Mouse (Mus musculus) liver, adult (tissue): ENCODE results near the gene Agpat3.

Experiments used
- GATA4 ChIP-seq: IDR thresholded peaks from 2 replicates; pipeline ENCODE4 v1.6.1; 2014; ENCODE audit warnings: mild to moderate bottlenecking, low read length; ENCODE audit not compliant: insufficient replicate concordance

Agpat3 gene

DNA sequence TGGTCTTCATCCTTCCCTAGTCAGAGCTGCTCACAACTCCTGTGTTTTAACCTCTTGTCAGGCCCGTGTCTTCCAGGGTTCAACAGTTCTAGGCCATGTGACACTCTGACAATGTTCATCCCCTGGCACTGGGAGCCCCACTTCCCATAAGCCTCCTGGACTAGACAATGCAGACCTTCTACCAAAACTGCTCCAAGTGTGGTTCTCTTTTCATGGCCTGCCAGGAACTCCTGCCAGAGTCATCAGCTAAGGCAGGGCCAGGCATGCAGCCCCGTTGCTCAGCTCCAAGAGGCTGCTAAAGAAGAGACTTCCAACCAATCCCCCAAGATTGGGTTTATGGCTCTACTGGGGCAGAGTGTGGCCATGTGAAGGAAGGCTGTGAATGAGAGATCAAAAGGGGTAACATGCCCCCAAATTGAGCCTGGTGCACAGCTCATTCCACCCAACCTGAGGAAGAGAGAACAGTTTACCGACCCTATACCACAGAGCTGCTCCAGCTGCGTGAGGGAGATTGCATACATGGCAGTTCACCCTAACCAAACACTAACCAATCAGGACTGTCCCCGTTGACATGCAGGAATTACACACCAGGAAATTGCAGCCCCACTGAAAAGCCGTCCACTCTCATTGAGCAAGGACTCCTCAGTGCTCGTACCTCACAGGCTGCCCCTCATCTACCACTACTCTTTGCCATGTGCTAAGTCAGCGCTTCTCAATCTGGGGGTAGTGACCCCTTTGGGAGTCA is 115.2 kb downstream of the Agpat3 start:
- no peak for TF ChIP-seq GATA4

DNA sequence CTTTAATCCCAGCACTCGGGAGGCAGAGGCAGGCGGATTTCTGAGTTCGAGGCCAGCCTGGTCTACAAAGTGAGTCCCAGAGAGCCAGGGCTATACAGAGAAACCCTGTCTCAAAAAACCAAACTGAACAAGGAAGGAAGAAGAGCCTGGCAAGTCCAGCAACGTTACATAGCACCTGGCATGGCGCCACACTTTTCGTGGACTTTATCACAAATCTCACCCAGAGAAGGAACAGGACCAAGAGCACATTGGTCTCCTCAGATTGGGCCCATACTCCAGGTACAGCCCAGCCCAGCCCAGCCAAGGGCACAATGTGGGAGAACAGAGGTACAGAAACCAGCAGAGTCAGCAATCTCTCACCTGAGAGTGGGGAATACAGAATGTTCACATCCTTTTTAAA is 118.5 kb downstream of the Agpat3 start:
- no peak for TF ChIP-seq GATA4

DNA sequence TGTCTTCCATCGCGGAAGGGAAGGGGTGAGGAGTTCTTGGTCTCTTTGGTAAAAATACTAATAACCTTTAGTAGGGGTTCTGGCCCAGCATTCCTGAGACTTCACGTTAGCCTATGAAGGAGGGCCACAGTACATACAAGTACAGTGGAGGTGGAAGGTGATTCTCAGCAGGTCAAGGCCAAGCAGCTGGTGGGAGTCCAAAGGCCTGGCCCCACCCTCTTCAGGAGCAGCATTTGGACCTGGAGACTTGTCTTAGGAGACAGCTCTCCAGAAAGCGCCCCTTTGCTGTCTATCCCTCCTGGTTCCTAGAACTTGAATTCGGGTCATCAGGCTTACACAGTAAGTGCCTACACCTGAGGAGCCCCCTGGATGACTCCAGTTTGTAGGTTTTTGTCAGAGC is 119.1 kb downstream of the Agpat3 start:
- no peak for TF ChIP-seq GATA4

DNA sequence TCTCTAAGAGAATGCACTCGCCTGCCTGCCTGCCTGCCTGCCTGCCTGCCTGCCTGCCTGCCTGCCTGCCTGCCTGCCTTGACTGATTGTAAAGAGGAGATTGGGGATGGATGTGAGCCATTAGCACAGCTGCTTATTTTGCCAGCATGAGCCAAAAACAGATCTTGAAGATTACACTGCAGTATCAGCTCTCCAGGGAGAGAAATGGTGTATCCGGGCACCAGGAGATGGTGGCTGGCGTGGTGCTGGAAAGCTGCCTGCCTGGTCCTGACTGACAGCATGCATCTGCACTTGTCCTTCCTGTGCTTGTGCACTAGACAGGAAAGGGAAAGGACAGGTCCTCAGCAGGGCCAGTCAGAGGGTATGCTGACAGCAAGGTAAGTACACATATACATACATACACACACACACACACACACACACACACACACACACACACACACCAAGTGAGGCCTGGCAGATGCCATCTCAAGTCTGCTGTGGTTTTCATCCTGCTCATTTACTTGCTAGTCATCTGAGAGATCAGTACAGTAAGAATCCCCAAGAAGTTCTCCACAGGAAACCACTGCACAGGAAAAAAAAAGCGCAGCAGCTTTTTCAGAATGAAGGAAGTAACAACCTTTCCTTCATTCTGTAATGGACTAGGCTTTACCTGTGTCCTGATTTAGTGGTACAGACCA is 119.8 kb downstream of the Agpat3 start:
- TF ChIP-seq GATA4, result no peak

DNA sequence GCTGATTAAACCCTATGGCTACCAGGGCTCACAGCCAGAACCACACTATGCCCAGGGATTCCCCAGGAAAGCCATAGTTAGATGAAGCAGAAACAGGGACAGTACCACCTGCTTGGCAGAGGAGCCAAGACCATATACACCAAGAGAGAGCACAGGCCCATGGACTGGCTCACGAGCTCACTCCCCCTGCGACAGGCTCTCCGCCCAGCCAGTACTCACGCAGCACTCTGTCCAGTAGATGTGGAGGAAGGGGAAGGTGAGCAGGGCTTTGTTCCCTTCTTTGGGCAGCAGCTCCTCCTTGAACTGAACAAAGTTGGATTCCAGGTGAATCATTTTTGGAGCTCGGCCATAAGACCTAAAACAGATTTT is 123.7 kb downstream of the Agpat3 start:
- no peak for TF ChIP-seq GATA4

DNA sequence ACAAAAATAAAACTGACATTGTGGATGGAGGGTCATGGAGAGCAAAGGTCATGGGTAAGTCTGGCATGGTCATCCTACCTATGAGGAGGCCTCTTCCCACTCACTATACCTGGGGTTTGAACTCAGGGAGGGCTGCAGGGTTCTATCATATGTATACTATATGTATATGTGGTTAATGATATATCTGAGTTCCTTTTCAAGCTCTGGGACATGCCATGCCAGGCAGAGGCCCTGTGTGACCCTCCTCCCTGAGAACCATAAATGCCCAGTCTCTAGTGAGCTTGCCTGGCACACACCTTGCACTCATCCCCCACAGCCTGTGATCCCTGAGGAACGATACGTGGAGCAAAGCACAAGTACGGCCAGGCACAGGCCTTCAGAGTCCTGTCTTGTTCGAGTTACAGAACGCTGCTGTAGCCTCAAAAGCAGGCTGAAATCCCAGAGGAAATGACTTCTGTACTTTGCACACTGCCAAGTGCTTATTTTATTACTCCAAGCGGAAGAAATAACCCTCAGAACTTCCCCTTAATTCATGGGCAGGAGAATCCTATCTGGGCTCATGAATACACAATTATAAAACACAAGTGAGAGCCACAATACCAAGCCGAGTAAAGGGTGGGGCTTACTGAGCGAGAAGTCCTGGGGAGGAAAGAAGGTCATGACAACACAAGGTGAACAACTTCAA is 124.3 kb downstream of the Agpat3 start:
- TF ChIP-seq GATA4, result no peak

DNA sequence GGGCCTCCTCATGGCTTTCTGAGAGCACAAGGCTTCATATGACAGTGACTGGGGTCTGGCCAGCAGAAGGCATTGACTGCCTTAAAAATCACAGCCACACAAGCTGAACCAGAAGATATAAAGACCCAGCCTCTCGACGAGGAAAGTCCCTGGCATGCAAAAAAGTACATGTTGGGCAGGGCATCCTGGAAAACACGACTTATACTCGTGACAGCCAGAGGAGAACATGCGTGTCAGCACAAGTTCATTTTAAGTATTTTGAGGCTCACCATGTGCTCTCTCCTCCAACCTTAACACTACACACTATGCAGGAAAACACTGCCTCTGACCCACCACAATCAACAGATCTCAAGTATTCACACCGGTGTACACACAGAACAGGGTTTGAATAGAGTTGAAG is 128.2 kb downstream of the Agpat3 start:
- no peak for TF ChIP-seq GATA4

DNA sequence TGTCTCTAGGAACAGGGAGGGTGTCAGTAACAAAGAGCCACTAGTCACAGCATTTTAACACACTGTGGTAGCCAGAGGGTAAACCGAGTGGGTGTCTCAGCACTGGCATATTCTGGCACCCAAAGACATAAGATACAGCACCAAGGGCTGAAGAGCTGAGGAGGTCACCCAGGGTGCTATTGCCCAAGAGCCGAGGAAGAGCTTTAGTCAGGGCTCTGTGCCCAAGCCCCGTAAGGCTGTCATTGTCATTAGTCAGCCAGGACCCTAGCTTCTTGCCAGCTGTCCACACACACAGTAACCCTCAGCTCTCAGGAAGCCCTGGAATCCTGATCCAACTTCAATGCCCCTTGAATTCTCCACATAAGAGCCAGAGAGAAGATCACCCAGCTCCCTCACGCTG is 129.4 kb downstream of the Agpat3 start:
- no peak for TF ChIP-seq GATA4

DNA sequence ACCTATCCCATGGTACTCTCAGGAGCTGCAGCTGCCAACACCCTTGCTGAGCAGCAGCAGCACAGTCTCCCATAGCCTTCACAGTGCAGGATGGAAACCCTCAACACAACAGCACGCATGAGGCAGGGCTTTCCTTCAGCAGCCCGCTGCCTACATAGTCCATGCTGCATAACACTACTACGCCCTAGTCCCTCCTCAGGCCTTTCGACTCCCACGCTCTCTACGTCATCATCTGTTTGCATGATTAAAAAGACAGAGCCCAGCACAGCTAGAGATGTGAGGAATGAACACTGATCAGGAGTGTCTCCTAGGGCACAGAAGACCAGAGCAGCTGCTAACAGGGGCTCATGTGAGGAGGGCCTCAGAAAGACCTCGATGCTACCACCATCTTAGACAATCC is 131.0 kb downstream of the Agpat3 start:
- no peak for TF ChIP-seq GATA4

DNA sequence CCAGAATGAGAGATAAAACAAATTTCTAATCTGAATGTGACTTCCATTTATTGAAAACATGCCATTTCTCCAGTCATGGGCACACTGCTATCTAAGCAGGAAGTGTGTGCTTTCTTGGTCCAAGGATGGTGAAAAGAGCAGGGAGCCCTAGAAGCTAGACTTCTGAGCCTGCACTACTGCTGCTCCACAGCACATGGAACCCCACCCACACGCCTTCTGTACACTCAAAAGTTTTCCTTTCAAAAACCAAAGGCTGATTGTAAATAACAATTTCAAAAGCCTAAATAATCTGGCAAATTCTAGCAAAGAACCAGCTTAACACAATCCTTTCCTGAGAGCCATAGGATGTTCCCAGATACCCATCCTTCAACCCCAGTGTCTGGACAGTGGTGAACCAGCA is 132.8 kb downstream of the Agpat3 start:
- TF ChIP-seq GATA4, result no peak
